In genomic region chr1:106242129-106242528, GRCm38 (mm10) we compare ENCODE assay signal across 8 mouse cellular contexts.
DNase-seq lines count a peak whose midpoint lies in the region; ATAC-seq lines count a peak whose summit lies in the region.

No protein-coding gene starts in this region.

- peaks cover 21% of the 10 kb centered on the region; the same call in 1 of the 2 replicates for H3K4me1 ChIP-seq in hindbrain, embryonic 14.5 days (replicated peaks; ENCODE audit: control insufficient read depth, insufficient read depth, low read length)
- peaks cover 14% of the 10 kb centered on the region; the same call in 1 of the 2 replicates for H3K4me1 ChIP-seq in hindbrain, embryonic 12.5 days
- peaks cover 44% of the 10 kb centered on the region for H3K4me1 ChIP-seq in neural tube, embryonic 13.5 days (replicated peaks)
- H3K4me1 ChIP-seq in heart, embryonic 16.5 days (ENCODE audit: control insufficient read depth, insufficient read depth, low read length): peaks cover 31% of the 10 kb centered on the region
- peaks cover 12% of the 10 kb centered on the region for H3K4me1 ChIP-seq in stomach, embryonic 16.5 days (ENCODE audit: control insufficient read depth, insufficient read depth, low read length)
- H3K4me1 ChIP-seq in neural tube, embryonic 15.5 days: peaks cover 30% of the 10 kb centered on the region

- H3K36me3 ChIP-seq in hindbrain, embryonic 14.5 days (replicated peaks; ENCODE audit: control insufficient read depth, insufficient read depth): no peaks in the 10 kb centered on the region
- no peaks in the 10 kb centered on the region for H3K36me3 ChIP-seq in hindbrain, embryonic 12.5 days
- peaks cover 1% of the 10 kb centered on the region; the same call in 1 of the 2 replicates for H3K36me3 ChIP-seq in neural tube, embryonic 13.5 days
- no peaks in the 10 kb centered on the region for H3K36me3 ChIP-seq in heart, embryonic 16.5 days (ENCODE audit: control insufficient read depth, insufficient read depth)
- H3K36me3 ChIP-seq in stomach, embryonic 16.5 days (ENCODE audit: control insufficient read depth, insufficient read depth, low read length): no peaks in the 10 kb centered on the region
- H3K36me3 ChIP-seq in neural tube, embryonic 15.5 days: no peaks in the 10 kb centered on the region

- H3K4me2 ChIP-seq in hindbrain, embryonic 14.5 days (replicated peaks): no peak overlapping the region
- no peak overlapping the region for H3K4me2 ChIP-seq in hindbrain, embryonic 12.5 days (replicated peaks)
- H3K4me2 ChIP-seq in neural tube, embryonic 13.5 days: no peak overlapping the region
- H3K4me2 ChIP-seq in heart, embryonic 16.5 days (ENCODE audit: low read depth, low read length): no peak overlapping the region
- H3K4me2 ChIP-seq in stomach, embryonic 16.5 days (ENCODE audit: low read depth, low read length): no peak overlapping the region
- no peak overlapping the region for H3K4me2 ChIP-seq in neural tube, embryonic 15.5 days

- 40% methylated on average over 2 of the region's 2 CpGs for WGBS in hindbrain, embryonic 14.5 days
- 57% methylated on average over 2 of the region's 2 CpGs for WGBS in hindbrain, embryonic 12.5 days
- WGBS in neural tube, embryonic 13.5 days: 45% methylated on average over 2 of the region's 2 CpGs
- WGBS in heart, embryonic 16.5 days: 10% methylated on average over 2 of the region's 2 CpGs
- 8% methylated on average over 2 of the region's 2 CpGs for WGBS in stomach, embryonic 16.5 days
- 46% methylated on average over 2 of the region's 2 CpGs for WGBS in neural tube, embryonic 15.5 days

- no peaks in the 10 kb centered on the region for H3K9me3 ChIP-seq in hindbrain, embryonic 14.5 days (ENCODE audit: control insufficient read depth, low read length)
- H3K9me3 ChIP-seq in hindbrain, embryonic 12.5 days (replicated peaks): no peaks in the 10 kb centered on the region
- H3K9me3 ChIP-seq in neural tube, embryonic 13.5 days: 0 out of 2 replicates have a peak, but pooled peaks cover 4% of the 10 kb centered on the region
- H3K9me3 ChIP-seq in heart, embryonic 16.5 days (replicated peaks; ENCODE audit: control insufficient read depth, low read length): no peaks in the 10 kb centered on the region; the same call in 1 of the 2 replicates
- H3K9me3 ChIP-seq in stomach, embryonic 16.5 days (replicated peaks; ENCODE audit: control insufficient read depth, low read length): no peaks in the 10 kb centered on the region
- 0 out of 2 replicates have a peak, but pooled peaks cover 2% of the 10 kb centered on the region for H3K9me3 ChIP-seq in neural tube, embryonic 15.5 days (replicated peaks)

- 0 out of 2 replicates have a peak, but pooled peaks have one; percentile 40 for ATAC-seq in hindbrain, embryonic 14.5 days (ENCODE audit: low FRiP score)
- ATAC-seq in hindbrain, embryonic 12.5 days (ENCODE audit: low FRiP score): no peak
- 0 out of 2 replicates have a peak, but pooled peaks have one; percentile 56 for ATAC-seq in neural tube, embryonic 13.5 days (ENCODE audit: low read depth)
- ATAC-seq in heart, embryonic 16.5 days (replicated peaks; ENCODE audit: extremely low read depth, insufficient read depth, low FRiP score): peak; percentile 79
- peak; percentile 60; the same call in 1 of the 2 replicates for ATAC-seq in stomach, embryonic 16.5 days (ENCODE audit: insufficient read depth, low FRiP score)
- ATAC-seq in neural tube, embryonic 15.5 days (ENCODE audit: low FRiP score): no peak

- no peaks in the 10 kb centered on the region for H3K27me3 ChIP-seq in hindbrain, embryonic 14.5 days (ENCODE audit: control insufficient read depth, insufficient read depth, low read length)
- no peaks in the 10 kb centered on the region for H3K27me3 ChIP-seq in hindbrain, embryonic 12.5 days
- no peaks in the 10 kb centered on the region for H3K27me3 ChIP-seq in neural tube, embryonic 13.5 days
- no peaks in the 10 kb centered on the region for H3K27me3 ChIP-seq in heart, embryonic 16.5 days (ENCODE audit: control insufficient read depth, insufficient read depth, low read length)
- H3K27me3 ChIP-seq in stomach, embryonic 16.5 days (ENCODE audit: control insufficient read depth, insufficient read depth, low read length): no peaks in the 10 kb centered on the region
- no peaks in the 10 kb centered on the region for H3K27me3 ChIP-seq in neural tube, embryonic 15.5 days (replicated peaks)

- peak overlapping the region; percentile 26; the same call in 1 of the 2 replicates for H3K27ac ChIP-seq in hindbrain, embryonic 14.5 days
- H3K27ac ChIP-seq in hindbrain, embryonic 12.5 days: no peak overlapping the region
- H3K27ac ChIP-seq in neural tube, embryonic 13.5 days (replicated peaks): 0 out of 2 replicates have a peak overlapping the region, but pooled peaks have one; percentile 4
- peak overlapping the region; percentile 51 for H3K27ac ChIP-seq in heart, embryonic 16.5 days (ENCODE audit: low read length)
- H3K27ac ChIP-seq in stomach, embryonic 16.5 days (ENCODE audit: low read length): no peak overlapping the region
- H3K27ac ChIP-seq in neural tube, embryonic 15.5 days (replicated peaks): no peak overlapping the region

- H3K9ac ChIP-seq in hindbrain, embryonic 14.5 days: no peak overlapping the region
- H3K9ac ChIP-seq in hindbrain, embryonic 12.5 days: no peak overlapping the region
- H3K9ac ChIP-seq in neural tube, embryonic 13.5 days: no peak overlapping the region
- no peak overlapping the region for H3K9ac ChIP-seq in heart, embryonic 16.5 days (ENCODE audit: low read length)
- no peak overlapping the region for H3K9ac ChIP-seq in stomach, embryonic 16.5 days (ENCODE audit: low read length)
- H3K9ac ChIP-seq in neural tube, embryonic 15.5 days (replicated peaks): no peak overlapping the region

- no peak overlapping the region for H3K4me3 ChIP-seq in hindbrain, embryonic 14.5 days (replicated peaks; ENCODE audit: low read length)
- no peak overlapping the region for H3K4me3 ChIP-seq in hindbrain, embryonic 12.5 days
- no peak overlapping the region for H3K4me3 ChIP-seq in neural tube, embryonic 13.5 days
- no peak overlapping the region for H3K4me3 ChIP-seq in heart, embryonic 16.5 days (ENCODE audit: low read length)
- H3K4me3 ChIP-seq in stomach, embryonic 16.5 days (replicated peaks; ENCODE audit: low read length): no peak overlapping the region
- no peak overlapping the region for H3K4me3 ChIP-seq in neural tube, embryonic 15.5 days (replicated peaks)

- peak; percentile 55 for DNase-seq in hindbrain, embryonic 14.5 days (ENCODE audit: low spot score)
- DNase-seq in neural tube, embryonic 10.5 days (ENCODE audit: extremely low spot score, low spot score): no peak
- no peak for DNase-seq in frontal cortex, postnatal 25 days (ENCODE audit: low spot score in 2 of 2)

Comparison
In these comparisons a context has a peak if more than half of its experiments do, and no peak if none do; other contexts are left out.
1. ATAC-seq: peak in hindbrain, embryonic 14.5 days (single experiment), neural tube, embryonic 13.5 days (single experiment), heart, embryonic 16.5 days (single experiment) and stomach, embryonic 16.5 days (single experiment); none in hindbrain, embryonic 12.5 days (single experiment) and neural tube, embryonic 15.5 days (single experiment).
2. H3K27ac ChIP-seq: peak in hindbrain, embryonic 14.5 days (single experiment), neural tube, embryonic 13.5 days (single experiment) and heart, embryonic 16.5 days (single experiment); none in hindbrain, embryonic 12.5 days (single experiment), stomach, embryonic 16.5 days (single experiment) and neural tube, embryonic 15.5 days (single experiment).